Mouse (Mus musculus) forebrain, embryonic 11.5 days (tissue): ENCODE measurements around the gene Prss16. TPM values are rescaled to one million over a fixed set of nuclear protein-coding genes. Genes with fewer than 3 reads are reported as not detected.
"Not testable (repeated sequence)": the region's sequence is repeated elsewhere in the genome, so short reads cannot be mapped to it uniquely, and the experiment has no call there.

Experiments used
- ATAC-seq: fragments of 200-750 bp; cut with Nextera tagmentation; replicated peaks from 2 replicates; pipeline ENCODE4 v1.8.0; 2017; ENCODE audit warnings: moderate TSS enrichment; ENCODE audit not compliant: low FRiP score
- DNase-seq: peaks from one replicate; pipeline ENCODE4 v3.0.0-alpha.2; 2017; ENCODE audit warnings: low spot score
- H3K27ac ChIP-seq: fragments of 300-500 bp; sonication (generic); 2 replicates; pipeline ENCODE4 v1.5.1; 2014; ENCODE audit warnings: low read depth, low read length
- H3K27me3 ChIP-seq: fragments of 300-500 bp; sonication (generic); 2 replicates; pipeline ENCODE4 v1.6.1; 2014; ENCODE audit warnings: mild to moderate bottlenecking, low read length, mixed read lengths; ENCODE audit not compliant: control insufficient read depth, insufficient read depth
- H3K36me3 ChIP-seq: fragments of 300-500 bp; sonication (generic); 2 replicates; pipeline ENCODE4 v1.6.1; 2014; ENCODE audit warnings: mild to moderate bottlenecking, low read length, moderate library complexity, mixed read lengths; ENCODE audit not compliant: control insufficient read depth, insufficient read depth
- H3K4me1 ChIP-seq: fragments of 300-500 bp; sonication (generic); replicated peaks from 2 replicates; pipeline ENCODE4 v1.6.1; 2014; ENCODE audit warnings: low read length, mixed read lengths; ENCODE audit not compliant: control insufficient read depth, insufficient read depth
- H3K4me2 ChIP-seq: fragments of 300-500 bp; sonication (generic); 2 replicates; pipeline ENCODE4 v1.6.1; 2014; ENCODE audit warnings: low read depth, mild to moderate bottlenecking, low read length, moderate library complexity, mixed read lengths; ENCODE audit not compliant: severe bottlenecking
- H3K4me3 ChIP-seq: fragments of 300-500 bp; sonication (generic); 2 replicates; pipeline ENCODE4 v1.5.1; 2014; ENCODE audit warnings: low read depth, low read length
- H3K9ac ChIP-seq: fragments of 300-500 bp; sonication (generic); 2 replicates; pipeline ENCODE4 v1.6.1; 2014; ENCODE audit warnings: low read length
- H3K9me3 ChIP-seq: fragments of 300-500 bp; sonication (generic); 2 replicates; pipeline ENCODE4 v1.6.1; 2016; ENCODE audit warnings: low read length, mixed read lengths; ENCODE audit not compliant: control insufficient read depth
- WGBS: fragments of 180-500 bp; shearing (Covaris S2); extraction: QIAGEN DNeasy Blood & Tissue Kit; methylation state at CpG from one replicate; pipeline ENCODE4 v1.1.7; 2014; 5-methylcytosine and 5-hydroxymethylcytosine counted together
- polyA plus RNA-seq: library from polyadenylated mRNA; unstranded; fragments of >200 nt; fragmentation: Nextera tagmentation; extraction: Ambion mirVana; gene quantifications from 2 replicates; pipeline ENCODE4 v1.2.1, GENCODE M21; 2014

Gene Prss16
- polyA plus RNA-seq, 1 experiment from 2014 or later: 0.37 TPM

DNA sequence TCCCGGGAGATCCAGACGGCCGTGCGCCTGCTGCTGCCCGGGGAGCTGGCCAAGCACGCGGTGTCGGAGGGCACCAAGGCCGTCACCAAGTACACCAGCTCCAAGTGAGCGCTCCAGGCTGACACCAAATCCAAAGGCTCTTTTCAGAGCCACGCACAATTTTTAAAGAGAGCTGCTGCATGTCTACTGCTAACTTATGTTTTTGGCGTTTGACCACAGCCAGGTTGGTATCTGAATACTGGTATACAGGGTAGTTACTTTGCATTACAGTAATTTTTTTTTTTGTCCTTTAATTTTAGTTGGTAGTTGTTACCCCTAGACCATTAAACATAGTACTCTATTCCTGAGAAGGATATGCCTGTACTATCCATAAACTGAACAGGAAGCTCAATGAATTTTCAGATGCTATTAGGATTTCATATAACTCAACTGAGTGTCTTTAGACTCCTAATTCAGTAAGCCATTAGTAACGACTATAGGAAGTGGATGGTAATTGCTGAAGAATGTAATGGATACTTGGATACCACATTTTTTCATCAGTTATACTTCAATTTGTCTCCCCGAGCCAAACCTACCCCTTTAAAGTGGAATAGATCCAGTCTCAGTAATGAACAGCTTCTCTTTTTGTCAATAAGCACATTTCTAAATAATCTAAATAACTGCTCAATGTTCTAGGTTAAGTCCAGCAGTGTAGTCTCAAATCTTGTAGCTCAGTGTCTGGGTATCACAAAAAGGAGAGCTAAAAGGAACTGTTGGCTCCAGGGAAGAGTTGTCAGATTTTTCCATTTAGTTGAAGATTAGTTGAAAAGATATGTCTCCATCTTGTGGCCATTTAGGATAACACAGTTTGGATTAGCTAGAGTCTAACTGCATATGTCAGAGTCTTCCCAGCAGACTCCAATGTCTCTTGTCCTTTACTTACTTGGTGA, 34.2 kb upstream of the Prss16 start:
- Histone ChIP-seq H3K36me3 (no peaks in the 10 kb centered on the region), H3K9ac (peak overlapping the region; percentile 62), H3K4me2 (peak overlapping the region; percentile 43), H3K4me1 (no peaks in the 10 kb centered on the region; the same call in 1 of the 2 replicates), H3K4me3 (peak overlapping the region; percentile 35), H3K27me3 (no peaks in the 10 kb centered on the region), H3K9me3 (no peaks in the 10 kb centered on the region), H3K27ac (peak overlapping the region; percentile 83)
- ATAC-seq: peak; percentile 13
- DNase-seq: peak; percentile 60
- 1% methylated on average over 10 of the region's 14 CpGs for WGBS

DNA sequence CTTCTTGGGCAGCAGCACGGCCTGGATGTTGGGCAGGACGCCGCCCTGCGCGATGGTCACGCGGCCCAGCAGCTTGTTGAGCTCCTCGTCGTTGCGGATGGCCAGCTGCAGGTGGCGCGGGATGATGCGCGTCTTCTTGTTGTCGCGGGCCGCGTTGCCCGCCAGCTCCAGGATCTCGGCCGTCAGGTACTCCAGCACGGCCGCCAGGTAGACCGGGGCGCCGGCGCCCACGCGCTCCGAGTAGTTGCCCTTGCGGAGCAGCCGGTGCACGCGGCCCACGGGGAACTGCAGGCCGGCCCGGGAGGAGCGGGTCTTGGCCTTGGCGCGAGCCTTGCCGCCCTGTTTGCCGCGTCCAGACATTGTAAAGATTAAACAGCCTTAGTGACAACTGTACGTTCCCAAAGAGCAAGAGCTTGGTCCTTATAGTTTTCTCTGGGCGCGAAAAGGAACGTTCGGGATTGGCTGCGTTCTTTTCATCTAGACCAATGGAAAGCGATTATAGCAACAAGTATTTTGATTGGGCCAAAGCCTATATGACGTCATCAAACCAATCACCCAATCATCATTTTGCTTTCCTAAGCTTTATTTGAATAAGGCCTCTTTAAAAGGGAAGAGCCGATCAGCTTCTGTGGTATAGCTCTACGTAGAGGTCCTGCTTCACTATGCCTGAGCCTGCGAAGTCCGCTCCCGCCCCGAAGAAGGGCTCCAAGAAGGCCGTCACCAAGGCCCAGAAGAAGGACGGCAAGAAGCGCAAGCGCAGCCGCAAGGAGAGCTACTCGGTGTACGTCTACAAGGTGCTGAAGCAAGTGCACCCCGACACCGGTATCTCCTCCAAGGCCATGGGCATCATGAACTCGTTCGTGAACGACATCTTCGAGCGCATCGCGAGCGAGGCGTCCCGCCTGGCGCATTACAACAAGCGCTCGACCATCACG, 33.3 kb upstream of the Prss16 start, which contains the start of the genes Hist1h2ag and Hist1h2bj:
Hist1h2ag (minus strand) TSS at position 377 of the 935 bp plus-strand sequence.
Hist1h2bj (plus strand) TSS at position 647 of the 935 bp plus-strand sequence.
- not testable (repeated sequence) for H3K9me3 ChIP-seq, H3K4me1 ChIP-seq, H3K27me3 ChIP-seq, H3K36me3 ChIP-seq
- WGBS: under 1% methylated on average over 29 of the region's 80 CpGs
- Histone ChIP-seq H3K4me2 (peak within 1 kb of the TSS; percentile 74), H3K27ac (peak within 1 kb of the TSS; percentile 99), H3K4me3 (peak within 1 kb of the TSS; percentile 42), H3K9ac (peak within 1 kb of the TSS; percentile 62)
- ATAC-seq (peak; percentile 91), DNase-seq (peak; percentile 85)

DNA sequence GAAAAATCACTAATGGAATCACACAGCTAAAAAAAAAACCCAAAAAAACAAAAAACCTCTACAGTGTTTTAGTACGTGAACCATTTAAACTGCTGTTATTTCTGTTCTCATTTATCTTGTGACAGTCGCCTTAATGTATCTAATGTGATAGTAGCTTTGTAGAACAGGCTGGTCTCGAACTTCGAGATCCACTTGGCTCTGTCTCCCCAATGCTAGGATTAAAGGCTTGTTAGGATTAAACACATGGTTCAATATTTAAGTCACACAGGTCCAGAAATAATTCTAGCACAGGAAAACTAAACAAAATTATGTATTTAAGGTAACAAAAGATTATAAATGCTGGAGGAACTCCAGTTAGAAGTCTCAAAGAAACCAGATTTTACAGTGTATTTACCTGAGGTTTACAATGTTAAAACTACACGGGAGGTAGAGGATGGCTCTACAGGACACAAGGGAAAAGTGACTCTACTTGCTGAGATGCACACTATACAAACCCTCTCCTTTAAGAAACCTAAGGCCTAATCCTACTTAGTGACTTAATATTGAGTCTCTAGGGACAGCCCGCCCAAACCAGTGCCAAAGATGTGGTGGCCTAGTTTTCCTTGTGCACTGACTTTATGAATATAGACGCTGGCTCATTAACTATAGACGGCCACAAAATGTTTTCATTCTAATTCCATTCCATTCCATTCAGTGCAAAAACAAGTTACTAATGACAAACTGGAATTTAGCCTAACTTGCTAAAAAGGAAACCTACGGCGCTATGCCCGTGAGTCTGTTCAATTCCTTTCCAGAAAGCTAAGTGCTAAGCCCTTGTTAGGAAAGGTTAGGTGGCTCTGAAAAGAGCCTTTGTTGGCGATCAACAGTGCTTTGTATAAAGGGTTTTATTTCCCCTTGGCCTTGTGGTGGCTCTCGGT, 32.4 kb upstream of the Prss16 start:
- ATAC-seq (no peak), DNase-seq (peak; percentile 60)
- Histone ChIP-seq H3K4me2 (peak overlapping the region; percentile 74), H3K9me3 (no peaks in the 10 kb centered on the region), H3K27me3 (no peaks in the 10 kb centered on the region), H3K36me3 (no peaks in the 10 kb centered on the region), H3K4me1 (no peaks in the 10 kb centered on the region; the same call in 1 of the 2 replicates), H3K9ac (peak overlapping the region; percentile 60), H3K4me3 (peak overlapping the region; percentile 42), H3K27ac (peak overlapping the region; percentile 99)
- WGBS: 2% methylated on average over 13 of the region's 13 CpGs

GRCm38 (mm10) chr13:22041142-22041536, 31.6 kb upstream of the Prss16 start, which contains the start of gene Hist1h4i:
Hist1h4i (minus strand) TSS chr13:22041362.
- not testable (repeated sequence) for H3K4me1 ChIP-seq, H3K9me3 ChIP-seq, H3K27me3 ChIP-seq, H3K36me3 ChIP-seq
- under 1% methylated on average over 23 of the region's 27 CpGs for WGBS
- Histone ChIP-seq H3K4me2 (peak within 1 kb of the TSS; percentile 74), H3K4me3 (peak within 1 kb of the TSS; percentile 42), H3K27ac (peak within 1 kb of the TSS; percentile 99), H3K9ac (peak within 1 kb of the TSS; percentile 76)
- DNase-seq: peak; percentile 96
- ATAC-seq: peak; percentile 63

GRCm38 (mm10) chr13:22040464-22041141, 31.1 kb upstream of the Prss16 start:
- no peaks in the 10 kb centered on the region; the same call in 1 of the 2 replicates for H3K4me1 ChIP-seq
- no peaks in the 10 kb centered on the region for H3K36me3 ChIP-seq
- under 1% methylated on average over 20 of the region's 24 CpGs for WGBS
- ATAC-seq: peak; percentile 25
- peak overlapping the region; percentile 99 for H3K27ac ChIP-seq
- no peaks in the 10 kb centered on the region for H3K9me3 ChIP-seq
- H3K9ac ChIP-seq: peak overlapping the region; percentile 76
- peak overlapping the region; percentile 74 for H3K4me2 ChIP-seq
- H3K4me3 ChIP-seq: peak overlapping the region; percentile 42
- no peaks in the 10 kb centered on the region for H3K27me3 ChIP-seq
- DNase-seq: peak; percentile 74

GRCm38 (mm10) chr13:22039951-22040463, 30.5 kb upstream of the Prss16 start:
- H3K9me3 ChIP-seq: no peaks in the 10 kb centered on the region
- H3K9ac ChIP-seq: peak overlapping the region; percentile 76
- H3K4me1 ChIP-seq: no peaks in the 10 kb centered on the region; the same call in 1 of the 2 replicates
- 4% methylated on average over 2 of the region's 2 CpGs for WGBS
- DNase-seq: no peak
- ATAC-seq: no peak
- H3K36me3 ChIP-seq: no peaks in the 10 kb centered on the region
- peak overlapping the region; percentile 74 for H3K4me2 ChIP-seq
- H3K27ac ChIP-seq: peak overlapping the region; percentile 99
- H3K4me3 ChIP-seq: peak overlapping the region; percentile 42
- no peaks in the 10 kb centered on the region for H3K27me3 ChIP-seq

- H3K9ac ChIP-seq: no peak overlapping the region; the same call in 1 of the 2 replicates
- no peak for ATAC-seq
- no peaks in the 10 kb centered on the region for H3K9me3 ChIP-seq
- H3K4me3 ChIP-seq: no peak overlapping the region
- DNase-seq: no peak
- H3K4me1 ChIP-seq: no peaks in the 10 kb centered on the region; the same call in 1 of the 2 replicates
- no peaks in the 10 kb centered on the region for H3K27me3 ChIP-seq
- H3K27ac ChIP-seq: peak overlapping the region; percentile 99
- no peaks in the 10 kb centered on the region for H3K36me3 ChIP-seq
- 62% methylated on average over 5 of the region's 5 CpGs for WGBS
- H3K4me2 ChIP-seq: peak overlapping the region; percentile 74; the same call in 1 of the 2 replicates
These were observed 29.8 kb upstream of the Prss16 start for GRCm38 (mm10) chr13:22039364-22039763.
